Mouse (Mus musculus): ENCODE data around the gene Rffl.

Rffl gene

DNA sequence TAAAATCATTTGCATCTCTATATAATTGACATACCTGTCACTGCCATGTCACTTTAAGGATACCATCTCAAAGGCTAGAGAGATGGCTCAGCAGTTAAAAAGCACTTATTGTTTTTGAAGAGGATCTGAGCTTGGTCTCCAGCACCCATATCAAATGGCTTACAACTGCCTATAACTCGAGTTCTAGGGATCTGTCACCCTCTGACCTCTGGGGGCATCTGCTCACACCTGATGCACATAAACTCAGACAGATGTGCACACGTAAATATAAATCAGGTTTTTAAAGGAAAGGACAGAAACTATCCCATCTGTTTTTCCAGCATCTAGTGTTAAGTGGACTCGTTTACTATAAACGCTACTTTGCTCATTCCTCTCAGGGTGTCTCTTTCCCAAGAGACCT, 107.7 kb downstream of the Rffl start:
- DNase-seq: no peak

DNA sequence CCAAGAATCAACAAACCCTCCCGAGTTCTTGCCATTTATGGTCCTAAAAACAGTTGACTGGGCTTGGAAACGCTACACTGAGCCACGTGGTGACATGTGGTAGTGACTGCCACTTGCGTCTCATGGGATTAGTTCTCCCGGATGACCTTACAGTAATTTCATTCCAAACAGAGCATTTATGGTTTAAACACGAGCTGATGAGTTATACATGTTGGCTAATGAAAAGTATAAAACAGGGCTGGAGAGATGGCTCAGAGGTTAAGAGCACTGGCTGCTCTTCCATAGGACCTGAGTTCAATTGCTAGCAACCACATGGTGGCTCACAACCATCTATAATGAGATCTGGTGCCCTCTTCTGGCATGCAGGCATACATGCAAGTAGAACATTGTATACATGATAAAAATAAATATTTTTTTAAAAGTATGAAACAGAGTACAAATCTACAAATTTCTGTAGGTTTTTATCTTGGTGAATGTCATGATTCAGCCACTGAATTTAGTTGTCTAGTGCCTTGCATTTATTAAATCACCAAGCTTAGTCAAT, 108.7 kb downstream of the Rffl start:
- no peak for DNase-seq

DNA sequence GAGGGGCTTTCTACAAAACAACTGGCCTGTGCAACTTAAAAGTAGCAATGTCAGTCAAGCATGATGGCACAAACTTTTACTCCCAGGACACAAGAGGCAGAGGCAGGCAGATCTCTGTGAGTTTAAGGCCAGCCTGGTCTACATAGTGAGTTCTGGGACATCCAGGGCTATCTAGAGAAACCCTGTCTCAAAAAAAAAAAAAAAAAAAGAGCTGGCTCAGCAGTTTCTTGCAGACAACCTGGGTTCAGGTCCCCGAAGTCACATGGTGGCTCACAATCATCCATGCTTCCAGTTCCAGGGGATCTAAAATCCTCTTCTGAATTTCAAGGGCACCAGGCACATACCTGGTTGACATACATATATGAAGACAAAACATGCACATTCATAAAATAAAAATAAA, 115.1 kb downstream of the Rffl start:
- DNase-seq: no peak
